Comparison of ENCODE assay signal across 9 mouse cellular contexts in genomic region chr4:84876347-84876746, GRCm38 (mm10). TPM values are rescaled to one million over a fixed set of nuclear protein-coding genes. Genes with fewer than 3 reads are reported as not detected.
DNase-seq lines count a peak whose midpoint lies in the region; ATAC-seq lines count a peak whose summit lies in the region.
"Had no signal": no experiment of that assay in that cellular context is flagged by ENCODE, and none has a peak within 500 bp of the region (broad histone marks: within the 10 kb centered on the region; RNA-seq: fewer than 3 reads in every experiment).

No protein-coding gene starts in this region.

- H3K9ac ChIP-seq in hindbrain, embryonic 14.5 days: no peak overlapping the region
- no peak overlapping the region for H3K9ac ChIP-seq in hindbrain, embryonic 12.5 days
- H3K9ac ChIP-seq: midbrain, embryonic 12.5 days had no signal

- no peak for ATAC-seq in hindbrain, embryonic 14.5 days (ENCODE audit: low FRiP score)
- ATAC-seq in hindbrain, embryonic 12.5 days (ENCODE audit: low FRiP score): no peak

- WGBS in hindbrain, embryonic 14.5 days: 40% methylated on average over 3 of the region's 3 CpGs
- WGBS in hindbrain, embryonic 12.5 days: 61% methylated on average over 3 of the region's 3 CpGs

- H3K27ac ChIP-seq in hindbrain, embryonic 14.5 days: no peak overlapping the region
- no peak overlapping the region for H3K27ac ChIP-seq in hindbrain, embryonic 12.5 days
- H3K27ac ChIP-seq: midbrain, embryonic 12.5 days had no signal

- H3K4me3 ChIP-seq in hindbrain, embryonic 14.5 days (replicated peaks; ENCODE audit: low read length): no peak overlapping the region
- no peak overlapping the region for H3K4me3 ChIP-seq in hindbrain, embryonic 12.5 days
- H3K4me3 ChIP-seq: midbrain, embryonic 12.5 days had no signal

- H3K4me2 ChIP-seq in hindbrain, embryonic 14.5 days (replicated peaks): no peak overlapping the region
- no peak overlapping the region for H3K4me2 ChIP-seq in hindbrain, embryonic 12.5 days (replicated peaks)
- H3K4me2 ChIP-seq: midbrain, embryonic 12.5 days had no signal

- H3K36me3 ChIP-seq in hindbrain, embryonic 14.5 days (replicated peaks; ENCODE audit: control insufficient read depth, insufficient read depth): no peaks in the 10 kb centered on the region
- no peaks in the 10 kb centered on the region for H3K36me3 ChIP-seq in hindbrain, embryonic 12.5 days
- H3K36me3 ChIP-seq: midbrain, embryonic 12.5 days had no signal

- H3K4me1 ChIP-seq in hindbrain, embryonic 14.5 days (replicated peaks; ENCODE audit: control insufficient read depth, insufficient read depth, low read length): no peaks in the 10 kb centered on the region
- no peaks in the 10 kb centered on the region for H3K4me1 ChIP-seq in hindbrain, embryonic 12.5 days
- H3K4me1 ChIP-seq: midbrain, embryonic 12.5 days had no signal

- no peaks in the 10 kb centered on the region for H3K27me3 ChIP-seq in hindbrain, embryonic 14.5 days (ENCODE audit: control insufficient read depth, insufficient read depth, low read length)
- H3K27me3 ChIP-seq in hindbrain, embryonic 12.5 days: no peaks in the 10 kb centered on the region
- H3K27me3 ChIP-seq: midbrain, embryonic 12.5 days had no signal

- 0 out of 2 replicates have a peak, but pooled peaks cover 2% of the 10 kb centered on the region for H3K9me3 ChIP-seq in hindbrain, embryonic 14.5 days (ENCODE audit: control insufficient read depth, low read length)
- no peaks in the 10 kb centered on the region for H3K9me3 ChIP-seq in hindbrain, embryonic 12.5 days (replicated peaks)

- intact Hi-C loops in left cerebral cortex, postnatal 10 days (cut with DNase I): loop anchor here (2.0 kb wide), 1 partner anchor 220 kb away; no protein-coding TSS in a partner anchor

- peak; percentile 72 for DNase-seq in hindbrain, embryonic 14.5 days (ENCODE audit: low spot score)
- DNase-seq in CD4-positive helper T cell, adult 2 months (ENCODE audit: low read depth, low spot score): peak; percentile 19
- peak; percentile 11 to 48 for DNase-seq in adrenal gland, postnatal 36 days
- DNase-seq in frontal cortex, postnatal 36 days (ENCODE audit: low spot score in 2 of 2): peak; percentile 28 to 68
- DNase-seq in left cerebral cortex, postnatal 10 days (ENCODE audit: extremely low spot score in 1 of 2, low spot score in 2 of 2): peak; percentile 31 to 46
- peak; percentile 23 for DNase-seq in right cerebral cortex, postnatal 4 days
- DNase-seq in spleen, adult 12 weeks (ENCODE audit: low spot score): no peak

RNA-seq across cellular contexts. Expression of gene Cntln, which starts 7.8 kb away (rescaled TPM):
- 5.5 and 6.2 TPM in 2 replicates for polyA plus RNA-seq in hindbrain, embryonic 14.5 days (2014; fragmentation: Nextera tagmentation; extraction: Ambion mirVana)
- polyA plus RNA-seq in hindbrain, embryonic 12.5 days (2016; fragmentation: Nextera tagmentation; extraction: Ambion mirVana): 11.2 and 13.1 TPM in 2 replicates
- total RNA-seq in adrenal gland, postnatal 36 days (2021): 10 to 100 TPM in 1 of 2 experiments, 1 to 10 TPM in 1; 7.9 to 12.0 TPM
- total RNA-seq in left cerebral cortex, postnatal 10 days (2021): 1 to 10 TPM; 7.6 to 8.7 TPM
